Mouse (Mus musculus) C2C12 (cell line): ENCODE results near the gene Ntmt1.

Experiments
- CTCF ChIP-seq: IDR thresholded peaks from one replicate; pipeline ENCODE4 v1.5.1; 2011; ENCODE audit not compliant: control insufficient read depth, insufficient read depth, insufficient read length
- MYOD1 ChIP-seq: IDR thresholded peaks from one replicate; pipeline ENCODE4 v1.6.1; 2011; ENCODE audit warnings: low read depth; ENCODE audit not compliant: control insufficient read depth, insufficient read length

DNA sequence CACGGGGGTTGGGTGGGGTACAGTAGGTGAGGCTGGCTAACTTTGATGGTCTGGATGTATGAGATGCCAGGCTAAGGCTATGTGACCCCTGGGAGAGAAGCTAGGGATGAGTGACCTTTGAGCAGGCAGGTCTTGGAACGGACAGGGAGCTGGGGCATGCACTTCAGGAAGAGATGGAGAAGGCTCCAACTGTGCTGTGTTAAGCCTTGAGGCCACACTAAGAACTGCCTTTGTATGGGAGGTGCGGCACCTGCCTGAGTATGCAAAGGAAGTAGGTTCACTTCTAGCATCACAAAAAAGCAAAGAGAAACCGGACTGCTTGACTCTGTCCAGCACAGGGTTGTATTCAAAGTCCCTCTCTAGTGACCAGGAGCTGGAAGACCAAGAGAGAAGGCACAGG is 29.4 kb upstream of the Ntmt1 start:
- TF ChIP-seq CTCF = no peak
- TF ChIP-seq MYOD1 = no peak
